Mouse (Mus musculus): Measurements from ENCODE around the gene Maneal. TPM values are rescaled to one million over a fixed set of nuclear protein-coding genes. Genes with fewer than 3 reads are reported as not detected.

The Maneal gene
- polyA plus RNA-seq, 1 experiment from 2014 or later: 0.26 TPM

DNA sequence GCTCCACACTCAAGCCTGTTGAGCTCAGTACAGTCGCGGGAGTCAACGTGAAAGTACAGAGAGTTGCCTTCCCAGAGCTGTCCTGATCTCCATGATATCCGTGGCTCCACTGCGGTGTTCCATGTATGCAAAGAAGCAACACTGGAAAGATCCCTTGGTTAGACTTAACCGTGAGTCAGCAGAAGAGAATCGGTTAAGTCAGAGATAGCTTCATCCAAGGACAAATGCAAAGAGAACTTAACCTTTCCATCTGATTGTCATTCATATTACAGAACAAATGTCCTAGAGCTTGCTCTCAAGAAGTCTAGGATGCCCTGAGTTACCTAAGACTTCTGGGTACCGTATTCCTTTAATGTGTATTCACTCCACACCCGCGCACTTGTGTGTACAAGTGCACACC, 29.2 kb downstream of the Maneal start:
- Histone ChIP-seq H3K36me3 (peaks cover 68% of the 10 kb centered on the region), H3K4me3 (no peak overlapping the region), H3K27ac (no peak overlapping the region), H3K9me3 (replicated peaks) (no peaks in the 10 kb centered on the region), H3K4me1 (no peaks in the 10 kb centered on the region), H3K27me3 (ENCODE audit: low read depth, poor library complexity, severe bottlenecking) (no peaks in the 10 kb centered on the region)
- no peak for DNase-seq (ENCODE audit: low spot score)
- 95% methylated on average over 10 of the region's 10 CpGs for WGBS

DNA sequence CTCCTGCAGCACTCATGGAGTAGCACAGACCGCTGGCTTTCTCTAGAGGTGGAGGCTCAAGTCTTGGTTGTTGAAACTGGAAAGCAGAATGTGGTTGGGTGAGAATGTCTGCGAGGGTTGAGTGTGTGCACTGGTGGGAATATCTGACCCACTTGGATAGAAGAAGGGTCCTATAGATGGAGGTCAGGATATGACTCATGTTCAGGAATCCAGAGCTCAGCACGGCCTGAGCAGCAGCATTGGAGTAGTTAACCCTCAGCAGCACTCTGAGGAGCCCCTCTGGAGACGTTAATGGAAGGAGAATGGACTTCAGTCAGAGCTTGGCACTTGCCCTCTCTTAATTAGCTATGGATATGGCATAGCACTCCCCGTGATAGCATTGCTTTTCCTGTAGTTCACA, 32.3 kb downstream of the Maneal start:
- no peak for DNase-seq (ENCODE audit: low spot score)
- Histone ChIP-seq H3K4me1 (no peaks in the 10 kb centered on the region), H3K27me3 (ENCODE audit: low read depth, poor library complexity, severe bottlenecking) (no peaks in the 10 kb centered on the region), H3K4me3 (no peak overlapping the region), H3K36me3 (peaks cover 79% of the 10 kb centered on the region), H3K9me3 (replicated peaks) (no peaks in the 10 kb centered on the region), H3K27ac (no peak overlapping the region)
- 81% methylated on average over 5 of the region's 5 CpGs for WGBS

GRCm38 (mm10) chr4:124825371-124825965, 36.5 kb downstream of the Maneal start:
- peaks cover 90% of the 10 kb centered on the region for H3K36me3 ChIP-seq
- WGBS: 96% methylated on average over 21 of the region's 21 CpGs
- no peak overlapping the region for H3K4me3 ChIP-seq
- no peak overlapping the region for H3K27ac ChIP-seq
- no peak for DNase-seq (ENCODE audit: low spot score)
- no peaks in the 10 kb centered on the region for H3K9me3 ChIP-seq (replicated peaks)
- no peaks in the 10 kb centered on the region for H3K4me1 ChIP-seq
- no peaks in the 10 kb centered on the region for H3K27me3 ChIP-seq (ENCODE audit: low read depth, poor library complexity, severe bottlenecking)

DNA sequence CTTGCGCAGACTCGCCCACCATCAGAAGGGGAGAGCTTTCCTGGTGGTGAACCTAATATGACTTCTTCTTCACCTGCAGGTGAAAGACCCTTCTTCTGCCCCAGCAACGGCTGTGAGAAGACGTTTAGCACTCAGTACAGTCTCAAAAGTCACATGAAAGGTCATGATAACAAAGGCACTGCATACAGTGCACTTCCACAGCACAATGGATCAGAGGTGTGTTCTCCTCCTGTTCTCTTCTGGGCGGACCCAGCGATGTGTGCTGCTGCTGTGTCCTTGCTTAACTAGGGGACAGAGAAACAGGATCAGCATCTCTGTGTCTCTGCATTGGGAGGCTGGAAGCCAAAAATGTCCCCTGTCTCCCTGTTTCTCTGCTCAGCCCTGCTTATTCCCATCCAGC, 37.0 kb downstream of the Maneal start:
- 92% methylated on average over 6 of the region's 6 CpGs for WGBS
- no peak for DNase-seq (ENCODE audit: low spot score)
- Histone ChIP-seq H3K9me3 (replicated peaks) (no peaks in the 10 kb centered on the region), H3K4me1 (no peaks in the 10 kb centered on the region), H3K36me3 (peaks cover 90% of the 10 kb centered on the region), H3K27ac (no peak overlapping the region), H3K27me3 (ENCODE audit: low read depth, poor library complexity, severe bottlenecking) (no peaks in the 10 kb centered on the region), H3K4me3 (no peak overlapping the region)

DNA sequence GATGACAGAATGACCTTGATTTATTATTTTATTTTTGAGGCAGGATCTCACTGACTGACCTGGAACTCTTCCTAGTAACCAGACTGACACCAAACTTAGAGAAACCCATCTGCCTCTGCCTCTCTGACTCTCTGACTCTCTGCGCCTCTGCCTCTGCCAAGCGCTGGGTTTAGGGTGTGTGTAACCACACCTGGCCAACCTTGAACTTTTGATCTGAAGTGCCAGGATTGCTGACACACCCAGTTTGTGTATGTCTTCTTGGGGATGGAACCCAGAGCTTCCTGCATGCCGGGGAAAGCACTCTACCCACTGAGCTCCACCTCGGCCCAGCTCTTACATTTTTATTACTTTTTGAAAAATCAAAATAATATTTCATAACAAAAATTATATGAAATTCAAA, 43.1 kb downstream of the Maneal start:
- 92% methylated on average over 4 of the region's 4 CpGs for WGBS
- Histone ChIP-seq H3K36me3 (peaks cover 56% of the 10 kb centered on the region), H3K4me1 (0 out of 2 replicates have a peak, but pooled peaks cover 3% of the 10 kb centered on the region), H3K9me3 (replicated peaks) (no peaks in the 10 kb centered on the region), H3K27me3 (ENCODE audit: low read depth, poor library complexity, severe bottlenecking) (no peaks in the 10 kb centered on the region), H3K27ac (no peak overlapping the region), H3K4me3 (no peak overlapping the region)
- no peak for DNase-seq (ENCODE audit: low spot score)

GRCm38 (mm10) chr4:124817803-124818202, 44.2 kb downstream of the Maneal start:
- 27% methylated on average over 6 of the region's 6 CpGs for WGBS
- H3K27ac ChIP-seq: no peak overlapping the region
- no peaks in the 10 kb centered on the region for H3K9me3 ChIP-seq (replicated peaks)
- no peak overlapping the region for H3K4me3 ChIP-seq
- H3K36me3 ChIP-seq: peaks cover 55% of the 10 kb centered on the region
- 0 out of 2 replicates have a peak, but pooled peaks cover 3% of the 10 kb centered on the region for H3K4me1 ChIP-seq
- no peak for DNase-seq (ENCODE audit: low spot score)
- H3K27me3 ChIP-seq (ENCODE audit: low read depth, poor library complexity, severe bottlenecking): no peaks in the 10 kb centered on the region

- H3K27me3 ChIP-seq (ENCODE audit: low read depth, poor library complexity, severe bottlenecking): no peaks in the 10 kb centered on the region
- no peak overlapping the region for H3K4me3 ChIP-seq
- 0 out of 2 replicates have a peak, but pooled peaks cover 3% of the 10 kb centered on the region for H3K4me1 ChIP-seq
- H3K36me3 ChIP-seq: peaks cover 44% of the 10 kb centered on the region
- DNase-seq (ENCODE audit: low spot score): no peak
- H3K27ac ChIP-seq: no peak overlapping the region
- H3K9me3 ChIP-seq (replicated peaks): no peaks in the 10 kb centered on the region
- 96% methylated on average over 11 of the region's 11 CpGs for WGBS
Measured at GRCm38 (mm10) chr4:124815901-124816300, 46.1 kb downstream of the Maneal start.

DNA sequence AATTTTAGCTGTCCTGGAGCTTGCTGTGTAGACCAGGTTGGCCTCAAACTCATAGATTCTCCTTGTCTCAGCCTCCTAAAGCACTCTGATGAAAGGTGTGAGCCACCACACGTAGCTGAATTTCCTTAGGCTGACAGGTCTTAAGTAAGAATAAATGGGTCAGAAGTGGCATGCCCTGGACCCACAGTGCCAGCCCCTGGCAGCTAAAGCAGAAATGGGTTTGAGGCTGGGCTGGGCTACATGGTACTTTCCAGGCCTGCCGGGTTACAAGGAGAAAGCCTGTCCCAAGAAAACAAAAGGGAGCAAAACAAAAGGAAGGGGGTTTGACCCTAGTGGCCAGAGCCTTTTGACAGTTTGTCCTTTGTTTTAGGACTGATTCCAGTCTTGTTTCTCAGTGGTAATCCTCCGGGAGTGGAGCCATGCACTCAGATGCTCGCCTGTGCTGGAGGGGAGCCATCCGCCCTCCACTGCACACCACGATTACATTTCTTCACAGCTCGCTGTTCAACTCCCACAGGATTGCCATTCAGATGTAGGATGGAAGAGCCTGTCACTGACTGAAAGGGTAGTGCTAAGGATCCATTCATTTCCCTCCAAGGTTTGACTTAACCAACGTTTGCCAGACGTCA, 50.5 kb downstream of the Maneal start:
- Histone ChIP-seq H3K36me3 (peaks cover 65% of the 10 kb centered on the region), H3K27ac (no peak overlapping the region), H3K27me3 (ENCODE audit: low read depth, poor library complexity, severe bottlenecking) (no peaks in the 10 kb centered on the region), H3K4me3 (no peak overlapping the region), H3K4me1 (no peaks in the 10 kb centered on the region), H3K9me3 (replicated peaks) (no peaks in the 10 kb centered on the region)
- 81% methylated on average over 9 of the region's 9 CpGs for WGBS
- no peak for DNase-seq (ENCODE audit: low spot score)

DNA sequence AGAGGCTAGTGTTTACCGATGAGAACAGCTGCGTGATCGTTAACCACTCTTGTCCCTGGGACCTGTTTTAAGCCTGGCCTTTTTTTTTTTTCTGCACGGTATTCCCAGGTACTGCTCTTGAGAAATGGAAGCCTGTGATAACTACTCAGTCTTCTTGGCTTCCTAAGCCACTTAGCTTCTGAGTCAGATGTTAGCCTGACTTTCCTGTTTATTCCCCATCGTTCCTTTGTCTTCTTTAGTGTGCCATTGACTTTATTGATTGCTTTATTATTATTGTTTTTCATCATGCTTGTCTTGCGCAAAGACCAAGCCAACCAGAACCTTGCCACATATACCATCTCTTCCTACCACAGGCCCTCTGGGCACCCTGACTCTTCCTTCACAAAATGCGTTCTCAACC, 51.9 kb downstream of the Maneal start:
- no peak for DNase-seq (ENCODE audit: low spot score)

DNA sequence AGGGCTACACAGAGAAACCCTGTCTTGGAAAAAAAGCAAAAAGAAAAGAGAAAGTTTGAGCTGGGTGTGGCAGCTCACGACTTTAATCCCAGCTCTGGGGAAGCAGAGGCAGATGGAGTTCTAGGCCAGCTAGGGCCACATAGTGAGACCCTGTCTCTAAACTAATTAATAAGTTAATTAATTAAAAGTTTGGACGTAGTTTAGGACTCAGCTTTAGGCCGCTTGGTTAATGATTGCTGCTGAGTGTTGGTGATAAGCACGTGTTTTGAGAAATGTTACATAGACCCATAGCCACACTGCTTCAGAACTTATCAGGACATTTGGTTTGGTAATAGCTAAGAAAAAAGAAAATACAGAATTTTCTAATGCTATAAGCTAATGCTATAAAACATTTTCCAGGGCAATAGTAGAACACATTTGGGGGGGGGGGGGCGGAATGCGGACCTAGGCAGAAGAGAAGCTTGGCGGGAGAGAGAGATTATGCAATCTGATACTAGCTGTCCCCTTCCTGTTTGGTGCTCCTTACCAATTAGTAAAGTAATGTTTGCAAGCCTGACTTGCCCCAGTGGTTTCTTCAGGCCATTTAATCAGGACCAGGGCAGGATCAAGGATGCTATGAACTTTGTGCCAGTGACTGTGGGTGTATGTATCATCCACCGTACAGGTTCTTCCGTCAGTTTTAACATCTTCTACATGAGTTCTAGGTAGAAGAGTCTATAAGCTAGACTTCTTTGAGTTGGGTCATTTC, 52.7 kb downstream of the Maneal start:
- H3K36me3 ChIP-seq: peaks cover 73% of the 10 kb centered on the region
- no peaks in the 10 kb centered on the region for H3K9me3 ChIP-seq (replicated peaks)
- no peak overlapping the region for H3K27ac ChIP-seq
- no peak for DNase-seq (ENCODE audit: low spot score)
- WGBS: 90% methylated on average over 9 of the region's 9 CpGs
- H3K4me3 ChIP-seq: no peak overlapping the region
- no peaks in the 10 kb centered on the region for H3K4me1 ChIP-seq
- no peaks in the 10 kb centered on the region for H3K27me3 ChIP-seq (ENCODE audit: low read depth, poor library complexity, severe bottlenecking)

More for the DNA sequence above, 51.9 kb downstream of the Maneal start:
- Histone ChIP-seq H3K36me3 (peaks cover 68% of the 10 kb centered on the region), H3K9me3 (replicated peaks) (no peaks in the 10 kb centered on the region), H3K4me1 (no peaks in the 10 kb centered on the region), H3K27me3 (ENCODE audit: low read depth, poor library complexity, severe bottlenecking) (no peaks in the 10 kb centered on the region), H3K27ac (no peak overlapping the region), H3K4me3 (no peak overlapping the region)
- 89% methylated on average over 7 of the region's 7 CpGs for WGBS

- H3K36me3 ChIP-seq: peaks cover 72% of the 10 kb centered on the region
- 78% methylated on average over 5 of the region's 5 CpGs for WGBS
Measured at GRCm38 (mm10) chr4:124808511-124808910, 53.5 kb downstream of the Maneal start.

More at GRCm38 (mm10) chr4:124808511-124808910, 53.5 kb downstream of the Maneal start:
- DNase-seq (ENCODE audit: low spot score): no peak
- Histone ChIP-seq H3K9me3 (replicated peaks) (no peaks in the 10 kb centered on the region), H3K27me3 (ENCODE audit: low read depth, poor library complexity, severe bottlenecking) (no peaks in the 10 kb centered on the region), H3K27ac (no peak overlapping the region), H3K4me3 (no peak overlapping the region), H3K4me1 (peaks cover 2% of the 10 kb centered on the region)

Data from limb, embryonic 10.5 days (tissue).